Mouse (Mus musculus): Measurements from ENCODE around the gene Mccc1.

DNA sequence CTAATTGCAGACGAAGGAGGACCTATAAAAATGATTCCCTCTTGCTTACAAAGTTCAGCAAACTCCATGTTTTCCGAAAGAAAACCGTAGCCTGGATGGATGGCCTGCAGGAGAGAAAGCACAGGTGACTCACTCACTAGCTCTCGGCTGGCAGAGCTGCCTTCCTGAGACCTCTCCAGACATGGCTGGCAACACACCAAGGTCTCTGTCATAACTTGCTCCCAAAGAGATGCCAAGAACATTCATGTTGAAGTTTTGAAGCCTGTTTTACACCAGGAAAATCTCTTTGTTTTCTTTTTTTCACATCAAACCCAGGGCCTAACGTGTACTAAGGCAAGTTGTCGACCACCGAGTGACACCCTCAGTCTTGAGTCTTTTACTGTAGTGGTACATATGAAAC, 9.8 kb downstream of the Mccc1 start:
- TF ChIP-seq CTCF (IDR thresholded peaks at IDR 0.05; ENCODE audit: extremely low read depth, insufficient read depth, low read length) (no peak), POLR2A (IDR thresholded peaks at IDR 0.05; ENCODE audit: extremely low read depth, insufficient read depth, low read length) (no peak)
